Mouse (Mus musculus) 3134 (cell line): ENCODE measurements around the gene Cd44.

Source experiments
- DNase-seq: peaks from one replicate; pipeline ENCODE4 v3.0.0-alpha.2; 2011; ENCODE audit warnings: low spot score; ENCODE audit not compliant: insufficient read length; ENCODE audit errors: extremely low read depth

The Cd44 gene

DNA sequence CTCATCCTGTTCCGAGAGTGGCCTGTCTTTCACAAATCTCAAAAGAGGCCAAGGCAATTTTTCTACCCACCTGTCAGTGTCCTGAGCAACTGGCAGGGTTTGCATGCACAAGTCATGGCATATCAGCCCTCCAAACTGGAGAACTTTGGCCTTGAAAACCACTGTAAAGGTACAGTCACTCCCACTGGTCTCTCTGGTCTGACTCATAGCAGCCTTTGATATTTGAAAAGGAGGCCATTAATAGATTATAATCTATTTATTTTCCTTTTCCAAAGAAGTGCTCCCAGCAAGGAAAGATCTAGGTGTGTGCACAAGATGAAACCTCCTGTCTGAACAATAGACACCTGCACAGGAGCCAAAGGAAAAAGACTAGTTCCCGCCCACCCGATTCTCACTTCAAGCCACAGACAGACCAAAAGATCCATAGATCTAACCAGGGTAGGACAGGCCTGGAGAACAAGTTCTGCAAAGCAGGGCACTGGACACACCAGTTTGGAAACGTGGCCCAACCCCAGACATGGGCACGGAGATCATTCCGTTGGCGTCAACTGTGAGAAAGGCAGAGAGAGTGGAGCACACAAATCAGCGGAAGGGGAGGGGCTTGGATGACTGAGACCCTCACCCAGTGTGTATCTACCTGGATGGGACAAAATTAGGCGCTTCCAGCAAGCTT, 75.4 kb downstream of the Cd44 start:
- DNase-seq: no peak

- no peak for DNase-seq
These were observed 79.4 kb downstream of the Cd44 start for GRCm38 (mm10) chr2:102822036-102822435.

GRCm38 (mm10) chr2:102820790-102821189, 80.7 kb downstream of the Cd44 start:
- no peak for DNase-seq

GRCm38 (mm10) chr2:102820225-102820711, 81.2 kb downstream of the Cd44 start:
- DNase-seq: no peak

DNA sequence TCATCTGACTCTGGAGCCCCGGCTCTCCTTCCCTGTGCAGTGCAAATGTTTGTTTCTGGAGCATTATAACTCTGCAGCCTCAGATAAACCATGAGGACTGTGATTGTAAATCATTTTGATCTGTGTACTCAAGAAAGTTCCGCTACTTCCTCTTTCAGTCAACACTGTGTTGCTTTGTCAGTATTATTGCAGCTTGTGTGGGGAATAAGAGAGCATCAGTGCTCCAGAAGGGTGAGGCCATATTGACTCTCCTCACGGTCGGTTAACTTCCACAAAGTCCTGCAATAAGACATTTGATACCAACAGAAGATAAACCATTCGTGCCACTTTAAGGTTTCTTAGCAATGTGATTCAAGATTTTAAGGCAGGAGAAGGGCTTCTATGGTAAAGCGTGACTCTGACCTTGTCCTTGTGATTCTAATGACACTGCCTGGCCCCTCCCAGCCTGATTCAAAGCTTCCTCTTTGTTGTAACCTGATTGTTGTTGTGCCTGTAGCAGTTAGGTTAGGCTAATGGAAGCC, 86.1 kb downstream of the Cd44 start:
- DNase-seq: no peak

DNA sequence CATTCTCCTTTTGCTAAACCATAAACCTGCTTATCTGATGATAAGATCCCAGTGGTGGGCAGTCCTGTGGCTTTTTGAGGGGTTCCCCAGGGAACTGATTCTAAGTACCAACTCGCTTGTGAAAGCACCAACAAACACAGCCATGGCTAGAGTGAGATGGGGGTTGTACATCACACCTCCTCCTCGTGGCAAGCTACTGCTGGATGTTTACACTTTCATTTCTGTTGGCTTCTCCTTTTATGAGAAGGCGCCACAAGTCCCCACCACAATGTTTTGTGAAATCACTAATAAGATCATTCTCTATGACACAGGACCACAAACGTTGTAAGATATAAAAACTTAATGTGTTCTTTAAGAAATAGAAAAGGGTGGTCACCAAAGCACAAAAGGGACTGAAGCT, 88.7 kb downstream of the Cd44 start:
- no peak for DNase-seq

- DNase-seq: no peak
These were observed 92.0 kb downstream of the Cd44 start for GRCm38 (mm10) chr2:102809436-102809835.

DNA sequence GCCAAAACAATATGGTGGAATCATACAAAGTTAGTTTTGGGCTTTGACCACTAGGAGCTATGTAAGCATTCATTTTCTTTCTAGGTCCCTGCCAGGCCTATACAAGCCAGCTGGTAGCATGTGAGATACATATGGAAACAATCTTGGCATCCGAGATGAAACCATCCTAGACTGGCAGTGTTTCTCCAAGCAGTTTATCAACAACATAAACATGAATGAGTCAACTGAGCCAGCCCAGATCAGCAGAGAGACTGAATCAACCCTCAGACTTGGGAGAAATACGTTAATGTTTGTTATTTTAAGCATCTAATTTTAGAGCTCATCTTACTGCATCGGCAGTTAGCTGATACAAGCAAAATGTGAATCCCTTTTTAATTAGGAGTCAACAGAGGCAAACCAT, 93.8 kb downstream of the Cd44 start:
- DNase-seq: no peak

DNA sequence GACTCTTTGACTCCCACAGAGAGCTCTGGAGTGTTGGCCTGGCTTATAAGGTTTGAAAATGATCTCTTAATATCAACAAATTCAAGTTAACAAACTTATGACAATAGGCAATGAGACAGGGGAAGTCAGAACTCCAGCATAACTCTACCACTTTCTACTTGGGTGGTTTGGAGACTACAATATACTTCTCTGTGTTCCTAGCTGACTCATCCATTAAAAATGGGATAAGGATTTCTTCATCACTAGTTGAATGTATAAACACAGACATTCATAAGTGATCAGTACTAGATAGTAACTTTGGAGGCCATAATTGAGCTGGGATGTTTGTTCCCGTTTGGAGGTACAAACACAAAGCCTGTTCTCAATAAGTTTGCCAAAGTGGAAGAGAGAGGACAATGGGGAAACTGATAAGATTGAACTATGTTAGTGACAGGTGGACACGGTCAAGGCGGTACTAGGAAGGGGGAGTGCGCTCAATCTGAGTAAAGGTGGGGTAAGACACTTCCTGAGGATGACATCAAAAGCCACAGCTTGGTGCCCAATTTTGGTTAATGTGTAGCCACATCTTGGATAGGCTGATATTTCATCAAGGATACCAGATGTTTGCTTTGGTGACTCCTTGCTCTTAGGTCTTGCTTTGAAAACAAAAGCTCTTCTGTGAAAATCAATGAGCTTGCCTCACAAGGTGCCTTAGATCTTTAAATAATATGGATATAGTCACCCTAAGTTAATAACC, 95.5 kb downstream of the Cd44 start:
- DNase-seq: no peak

DNA sequence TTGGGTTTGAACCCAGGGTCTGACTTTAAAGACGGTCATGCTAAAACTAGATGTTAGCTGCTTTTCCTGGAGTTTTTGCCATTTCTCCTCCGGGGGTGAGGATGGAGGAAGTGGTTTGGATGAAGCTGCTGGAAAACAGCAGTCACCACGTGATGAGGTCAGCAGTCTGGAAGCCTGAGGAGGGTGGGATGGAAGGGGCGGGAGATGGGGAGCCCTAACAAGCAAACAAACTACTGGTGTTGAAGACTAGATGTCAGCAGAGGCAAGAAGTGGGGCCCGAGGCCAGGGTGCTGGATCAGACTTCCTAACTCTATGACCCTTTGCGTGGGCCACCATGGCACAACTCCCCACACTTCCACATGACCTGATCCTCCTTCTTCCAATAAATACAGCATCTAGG, 96.2 kb downstream of the Cd44 start:
- no peak for DNase-seq

- DNase-seq: no peak
These were observed 97.4 kb downstream of the Cd44 start for GRCm38 (mm10) chr2:102804109-102804508.

GRCm38 (mm10) chr2:102801899-102802298, 99.6 kb downstream of the Cd44 start:
- no peak for DNase-seq

DNA sequence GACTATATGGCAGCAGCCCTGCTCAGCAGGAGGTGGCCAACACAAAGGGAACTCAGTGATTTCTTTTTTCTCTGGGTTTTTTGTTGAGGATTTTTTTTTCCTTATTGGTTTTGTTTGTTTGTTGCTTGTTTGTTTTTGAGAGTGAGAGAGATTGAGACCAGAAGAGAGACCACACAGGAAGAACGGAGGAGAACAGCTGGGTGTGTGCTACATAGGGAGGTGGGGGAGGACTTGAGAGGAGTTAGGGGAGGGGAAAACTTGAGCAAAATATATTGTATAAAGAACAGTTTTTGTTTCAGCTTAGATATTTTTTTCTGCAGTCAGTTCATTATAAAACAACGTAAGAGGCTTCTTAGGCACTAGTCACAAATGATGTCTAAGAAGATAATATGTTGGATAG, 103.3 kb downstream of the Cd44 start:
- no peak for DNase-seq

- no peak for DNase-seq
These were observed 106.4 kb downstream of the Cd44 start for GRCm38 (mm10) chr2:102795034-102795433.

GRCm38 (mm10) chr2:102792804-102793203, 108.7 kb downstream of the Cd44 start:
- no peak for DNase-seq

DNA sequence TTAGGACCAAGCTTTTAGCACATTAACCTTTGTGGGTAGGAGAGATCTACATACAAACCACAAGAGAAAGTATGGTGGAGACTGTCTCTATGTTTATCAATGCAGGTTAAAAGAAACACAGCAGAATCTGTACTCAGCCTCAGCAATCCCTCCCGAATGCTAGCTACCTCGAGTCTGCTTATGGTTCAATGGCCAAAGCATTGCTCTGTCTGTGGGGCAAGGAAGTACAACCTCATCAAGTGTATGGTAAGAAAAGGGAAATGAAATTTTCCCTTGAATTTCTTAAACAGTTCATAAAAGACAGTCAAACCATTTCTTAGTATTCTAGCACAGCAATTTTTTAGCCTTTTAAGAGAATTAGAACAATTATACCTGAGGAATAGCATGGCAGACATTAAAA, 109.8 kb downstream of the Cd44 start:
- DNase-seq: no peak

- no peak for DNase-seq
These were observed 115.8 kb downstream of the Cd44 start for GRCm38 (mm10) chr2:102785696-102786095.

- no peak for DNase-seq
These were observed 118.7 kb downstream of the Cd44 start for GRCm38 (mm10) chr2:102782751-102783150.

GRCm38 (mm10) chr2:102778208-102778607, 123.3 kb downstream of the Cd44 start:
- DNase-seq: no peak

DNA sequence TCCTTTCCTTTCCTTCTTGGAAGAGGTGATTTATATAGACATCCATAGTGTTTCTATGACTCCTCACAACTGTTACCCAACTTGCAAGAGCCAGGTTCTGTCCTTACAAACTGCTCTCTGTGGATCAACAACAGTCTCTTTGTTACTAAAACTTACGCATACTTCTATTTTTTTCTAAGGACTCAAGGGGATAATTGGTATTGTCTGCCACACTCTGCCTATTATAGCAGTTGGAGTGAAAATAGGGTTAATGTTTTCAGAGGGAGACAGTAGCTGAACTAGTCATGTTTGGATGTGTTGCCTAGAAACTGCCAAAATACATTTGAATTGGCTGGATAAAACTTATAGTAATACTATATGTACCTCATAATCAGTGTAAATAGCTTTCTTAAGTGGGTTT, 125.9 kb downstream of the Cd44 start:
- DNase-seq: no peak

DNA sequence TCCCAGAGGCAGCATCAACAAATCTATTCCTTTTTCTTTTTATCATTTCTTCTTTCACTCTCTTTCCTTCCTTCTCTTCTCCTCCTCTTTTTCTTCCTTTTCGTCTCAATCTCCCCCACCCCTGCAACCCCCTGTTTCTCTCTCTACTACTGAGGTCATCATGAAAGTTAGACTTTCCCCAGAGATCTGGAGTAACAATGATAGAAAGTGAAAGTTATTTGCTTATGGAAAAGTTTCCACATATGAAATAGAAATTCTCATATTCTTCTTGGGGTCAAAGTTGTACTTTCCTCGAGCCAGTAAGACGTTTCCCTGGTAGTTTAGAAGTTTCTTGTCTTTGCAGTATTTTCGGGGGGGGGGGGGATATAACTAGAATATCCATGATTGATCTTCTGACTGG, 126.8 kb downstream of the Cd44 start:
- no peak for DNase-seq

DNA sequence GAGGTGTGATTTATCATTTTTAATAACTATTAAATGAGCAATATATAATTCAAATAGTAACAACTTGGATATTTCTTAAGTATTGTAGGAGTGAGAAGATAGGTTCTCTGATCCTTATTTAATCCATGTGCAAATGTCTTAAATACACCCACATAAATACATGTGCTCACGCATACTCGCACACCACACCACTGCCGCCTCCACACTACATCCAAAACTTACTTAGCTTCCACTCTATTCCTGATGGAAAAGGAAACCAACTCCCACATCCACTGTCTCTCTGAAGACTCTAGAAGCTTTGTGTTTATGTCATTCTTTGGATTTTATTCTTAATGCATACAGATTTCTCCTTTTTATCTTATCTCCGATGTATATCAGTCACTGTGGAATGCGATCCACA, 129.2 kb downstream of the Cd44 start:
- no peak for DNase-seq
